Mouse (Mus musculus): ENCODE measurements at regions not wholly inside any gene's neighbourhood (a gene's known extent, or its start where the extent isn't known, plus 50 kb on each side); places are given as distances from the start of the nearest gene placed in this dataset.
"Not testable (repeated sequence)": the region's sequence is repeated elsewhere in the genome, so short reads cannot be mapped to it uniquely, and the experiment has no call there.

DNA sequence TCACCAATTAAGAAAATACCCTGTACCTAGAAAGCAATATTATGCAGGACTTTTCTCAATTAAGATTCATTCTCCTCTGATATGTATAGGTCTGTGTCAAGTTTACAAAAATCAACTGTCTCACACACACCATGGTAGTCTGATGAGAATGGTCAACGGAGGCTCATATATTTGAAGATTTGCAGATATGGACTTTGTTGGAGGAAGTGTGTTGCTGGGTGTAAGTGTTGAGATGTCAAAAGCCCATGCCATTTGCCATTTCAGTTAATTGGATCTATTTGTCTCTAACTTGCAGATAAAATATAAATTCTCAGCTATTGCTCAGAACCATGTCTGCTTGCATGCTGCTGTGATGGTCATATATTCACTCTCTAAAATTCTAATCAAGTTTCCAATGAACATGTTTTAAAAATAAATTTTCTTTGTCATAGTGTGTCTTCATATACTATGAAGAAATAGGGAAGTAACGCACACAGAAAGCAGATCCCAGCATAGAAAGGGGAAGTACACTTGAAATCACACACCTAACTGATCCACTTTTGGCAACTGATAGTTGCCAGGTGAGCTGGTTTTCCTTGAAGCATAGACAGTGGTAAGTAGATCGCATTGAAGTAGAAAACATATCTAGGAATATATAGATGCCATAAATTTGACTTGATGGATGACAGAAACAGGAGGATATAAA, 326.4 kb downstream of the Gm11232 start:
- DNase-seq = no peak
- intact Hi-C loops (cut with DNase I) = no loop called here

DNA sequence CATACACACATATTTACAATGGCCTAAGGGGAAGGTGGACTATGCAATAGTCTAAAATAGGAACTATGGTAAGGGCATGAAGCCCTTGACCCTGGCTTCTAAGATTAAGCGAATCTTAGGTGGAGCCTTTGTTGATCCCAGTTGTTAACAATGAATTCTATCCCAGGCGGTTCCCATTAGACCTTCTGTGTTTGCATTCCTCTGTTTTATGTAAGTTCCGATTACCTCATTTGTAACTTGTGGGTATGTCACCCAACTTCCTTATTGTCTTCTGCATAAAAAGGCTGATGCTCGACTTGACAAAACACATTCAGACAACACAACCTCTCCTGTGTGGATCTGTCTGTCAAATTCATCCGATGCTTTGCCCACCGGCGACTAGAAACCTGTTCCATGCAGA, 335.6 kb downstream of the Gm11232 start:
- intact Hi-C loops (cut with DNase I); DNase-seq: not testable (repeated sequence)

DNA sequence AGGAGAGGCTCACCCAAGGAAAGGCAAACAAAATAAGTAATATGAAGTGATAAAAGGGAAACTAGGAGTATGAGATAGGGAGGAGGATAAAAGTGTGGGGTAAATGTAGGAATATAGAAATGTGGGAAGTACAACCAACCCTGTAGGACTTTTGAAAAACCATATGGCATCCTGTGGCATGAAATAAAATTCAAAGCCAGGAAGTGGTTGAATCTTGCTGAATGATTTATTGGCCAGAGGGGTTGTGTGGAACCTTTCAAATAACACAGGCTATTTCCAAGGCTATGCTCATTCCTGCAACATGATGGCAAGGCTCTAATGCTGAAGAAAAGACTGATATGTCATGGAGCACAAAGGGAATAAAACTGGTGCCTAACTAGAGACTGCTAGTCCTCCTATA, 347.9 kb downstream of the Gm11232 start:
- DNase-seq = no peak
- intact Hi-C loops (cut with DNase I) = no loop called here

DNA sequence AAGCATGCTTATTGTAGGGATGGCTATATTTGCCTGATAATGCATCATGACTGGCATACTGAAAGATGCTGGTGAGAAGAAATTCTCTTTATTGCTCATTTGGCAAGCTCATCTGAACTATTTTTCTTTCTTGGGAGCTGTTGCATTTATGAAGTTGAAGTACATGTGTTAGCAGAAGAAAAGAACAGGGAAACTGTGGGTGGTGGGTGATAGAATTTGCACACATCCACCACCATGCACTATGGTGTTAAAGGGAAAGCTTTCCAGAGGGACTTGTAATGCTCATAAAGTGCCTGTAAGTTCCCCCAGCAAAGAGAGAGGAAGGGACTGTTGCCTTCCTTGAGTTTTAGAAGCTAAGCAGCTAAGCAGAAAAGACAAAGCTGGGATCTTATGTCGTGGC, 367.3 kb downstream of the Gm11232 start:
- no peak for DNase-seq
- intact Hi-C loops (cut with DNase I) = no loop called here

DNA sequence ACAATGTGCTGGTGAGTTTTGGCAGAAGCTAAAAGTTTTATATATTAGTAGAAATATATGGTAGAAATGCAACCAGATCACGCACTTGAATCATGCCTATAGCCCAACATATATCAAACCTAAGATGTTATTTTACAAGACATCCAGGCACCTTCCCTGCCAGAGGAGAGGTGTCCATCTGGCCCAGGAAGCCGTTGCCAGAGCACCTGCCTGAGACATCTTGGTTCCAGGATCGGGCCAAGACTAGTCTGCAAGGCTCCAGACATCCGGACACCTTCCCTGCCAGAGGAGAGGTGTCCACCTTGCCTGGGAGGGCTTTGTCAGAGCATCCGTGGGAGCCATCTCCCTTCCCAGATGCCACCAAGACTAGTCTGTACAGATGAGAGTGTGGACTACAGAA, 388.5 kb downstream of the Gm11232 start:
- peak; percentile 11 for DNase-seq
- intact Hi-C loops (cut with DNase I) = no loop called here

DNA sequence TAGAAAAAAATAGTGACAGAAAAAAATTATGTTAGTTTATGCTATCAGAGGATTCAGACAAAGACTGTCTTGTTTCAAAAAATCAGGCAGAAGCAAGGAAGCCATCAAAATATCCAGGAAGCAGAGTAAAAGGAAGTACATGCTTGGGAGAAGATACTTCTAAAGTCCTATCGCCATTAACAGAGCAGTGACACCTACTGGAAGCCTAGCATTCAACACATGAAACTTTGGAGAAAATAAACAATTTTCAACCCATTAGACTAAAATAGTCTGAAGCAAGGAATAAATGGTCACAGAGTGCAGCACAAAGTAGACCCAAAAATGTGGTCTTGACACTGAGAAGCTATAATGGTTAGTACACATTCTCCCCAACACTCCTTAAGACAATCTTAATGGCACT, 394.0 kb downstream of the Gm11232 start:
- no peak for DNase-seq
- intact Hi-C loops (cut with DNase I) = no loop called here

DNA sequence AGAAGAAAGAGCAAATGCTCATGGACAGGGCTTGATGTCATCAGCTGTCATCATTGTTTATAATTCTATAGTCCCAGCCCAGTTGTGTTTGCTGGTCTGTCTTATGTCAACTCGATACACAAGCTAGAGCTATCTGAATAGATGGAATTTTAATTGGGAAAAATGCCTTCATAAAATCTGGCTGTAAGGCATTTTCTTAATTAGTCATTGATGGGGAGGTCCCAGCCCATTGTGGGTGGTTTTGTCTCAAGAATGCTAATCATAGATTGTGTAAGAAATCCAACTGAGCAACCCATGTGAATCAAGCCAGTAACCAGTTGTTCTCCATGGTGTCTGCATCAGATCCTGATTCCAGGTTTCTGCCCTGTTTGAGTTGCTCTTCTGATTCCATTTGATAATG, 400.1 kb downstream of the Gm11232 start:
- DNase-seq = no peak
- intact Hi-C loops (cut with DNase I) = no loop called here

DNA sequence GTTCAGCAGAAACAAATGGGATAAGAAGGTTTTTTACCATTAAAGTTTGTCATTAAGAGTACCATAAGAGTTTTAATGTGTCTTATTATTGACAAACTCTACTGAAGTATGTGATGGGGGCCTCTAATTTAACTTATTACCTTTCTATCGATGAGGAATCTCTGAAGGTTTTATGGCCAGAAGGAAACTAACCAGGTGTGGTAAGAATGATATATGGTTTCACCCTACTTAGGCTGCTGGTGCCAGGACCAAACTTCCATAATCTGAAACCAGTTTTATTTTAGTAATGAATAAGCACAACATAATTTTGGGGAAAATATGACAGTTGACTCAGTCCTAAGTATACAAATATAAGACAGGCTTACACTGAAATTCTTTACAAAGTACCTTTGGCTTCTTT, 401.1 kb downstream of the Gm11232 start:
- no peak for DNase-seq
- intact Hi-C loops (cut with DNase I) = no loop called here

DNA sequence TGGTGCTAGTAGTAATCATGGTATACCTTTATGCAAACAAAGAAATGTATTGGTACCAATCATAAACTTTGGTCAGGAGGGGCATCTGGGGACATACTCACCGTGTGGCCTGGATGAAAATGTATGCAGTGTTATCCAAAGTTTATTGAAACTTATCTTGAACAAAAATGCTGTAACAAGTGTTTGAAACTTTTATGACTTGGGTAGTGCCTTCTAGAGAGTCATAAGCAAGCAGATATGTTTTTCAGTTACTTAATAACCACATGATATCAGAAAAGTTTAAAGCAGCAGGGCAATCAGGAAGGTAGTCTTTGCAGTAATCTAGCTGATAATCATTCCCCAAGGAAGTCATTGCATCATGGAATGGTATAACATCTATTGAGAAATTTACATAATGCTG, 401.5 kb downstream of the Gm11232 start:
- DNase-seq = no peak
- intact Hi-C loops (cut with DNase I) = no loop called here

DNA sequence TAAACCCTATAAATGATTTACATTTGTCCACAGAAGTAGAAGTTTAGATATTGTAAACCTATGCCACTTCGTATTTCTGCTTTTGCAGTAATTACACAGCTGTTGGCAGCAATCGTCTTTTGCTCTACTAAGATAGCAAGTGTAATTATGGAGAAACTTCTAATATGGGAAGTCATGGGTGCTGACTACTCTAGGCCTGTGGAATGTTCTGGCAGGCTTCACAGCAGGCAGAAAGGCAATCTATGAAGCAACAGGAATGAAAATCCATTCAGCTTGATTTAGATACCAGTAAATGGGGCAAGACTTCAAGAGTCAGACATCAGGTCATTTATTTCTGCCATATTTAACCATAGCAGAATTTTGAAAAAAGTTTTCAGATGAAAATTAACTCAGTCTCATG, 405.9 kb downstream of the Gm11232 start:
- intact Hi-C loops (cut with DNase I) = no loop called here
- DNase-seq = no peak

DNA sequence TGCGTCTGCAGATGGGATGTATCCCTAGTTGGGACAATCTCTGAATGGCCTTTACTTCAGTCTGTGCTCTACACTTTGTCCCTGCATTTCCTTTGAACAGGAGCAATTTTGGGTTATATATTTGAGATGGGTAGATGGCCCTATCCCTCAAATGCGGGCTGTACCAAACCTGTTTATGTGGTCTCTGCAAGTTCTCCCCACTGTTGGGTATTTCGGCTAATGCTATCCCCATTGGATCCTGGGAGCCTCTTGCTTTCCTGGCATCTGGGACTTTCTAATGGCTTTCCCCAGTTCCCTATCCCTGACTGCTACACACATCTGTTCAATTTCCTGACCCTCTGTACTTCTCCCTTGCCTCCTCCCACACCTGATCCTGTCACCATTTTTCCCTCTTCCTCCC, 414.7 kb downstream of the Gm11232 start:
- DNase-seq = no peak
- intact Hi-C loops (cut with DNase I) = no loop called here

DNA sequence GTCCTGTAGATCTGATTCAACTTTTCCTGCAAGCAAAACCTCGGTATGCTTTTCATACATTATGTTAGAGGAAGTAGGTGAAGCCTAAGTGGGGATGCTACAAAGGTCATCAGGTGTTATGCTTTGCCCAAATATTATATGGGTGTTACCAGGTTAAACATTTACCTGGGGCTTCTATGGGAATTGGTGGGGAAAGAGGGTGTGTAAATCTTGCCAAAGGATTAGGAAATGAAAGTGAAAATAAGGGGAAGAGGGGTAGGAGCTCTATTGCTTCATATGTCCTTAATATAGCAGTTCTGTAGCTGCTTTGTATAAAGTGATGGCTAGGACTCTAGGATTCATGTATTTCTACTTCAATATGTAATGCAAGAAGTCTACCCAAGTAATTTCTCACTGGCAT, 419.2 kb downstream of the Gm11232 start:
- no peak for DNase-seq
- intact Hi-C loops (cut with DNase I) = no loop called here

DNA sequence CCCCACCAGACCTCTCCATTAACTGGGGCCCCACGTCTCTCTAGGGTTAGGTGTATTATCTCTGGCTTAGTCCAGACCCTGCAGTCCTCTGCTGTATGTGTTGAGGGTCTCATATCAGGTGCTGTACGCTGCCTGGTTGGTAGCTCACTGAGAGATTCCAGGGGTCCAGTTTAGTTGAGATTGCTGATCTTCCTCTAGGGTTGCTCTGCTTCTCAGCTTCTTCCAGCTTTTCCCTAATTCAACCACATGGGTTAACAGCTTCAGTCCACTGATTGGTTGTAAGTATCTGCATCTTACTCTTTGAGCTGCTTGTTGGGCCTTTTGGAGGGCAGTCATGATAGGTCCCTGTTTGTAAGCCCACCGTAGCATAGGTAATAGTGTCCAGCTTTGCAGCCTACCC, 425.1 kb downstream of the Gm11232 start:
- DNase-seq = no peak

DNA sequence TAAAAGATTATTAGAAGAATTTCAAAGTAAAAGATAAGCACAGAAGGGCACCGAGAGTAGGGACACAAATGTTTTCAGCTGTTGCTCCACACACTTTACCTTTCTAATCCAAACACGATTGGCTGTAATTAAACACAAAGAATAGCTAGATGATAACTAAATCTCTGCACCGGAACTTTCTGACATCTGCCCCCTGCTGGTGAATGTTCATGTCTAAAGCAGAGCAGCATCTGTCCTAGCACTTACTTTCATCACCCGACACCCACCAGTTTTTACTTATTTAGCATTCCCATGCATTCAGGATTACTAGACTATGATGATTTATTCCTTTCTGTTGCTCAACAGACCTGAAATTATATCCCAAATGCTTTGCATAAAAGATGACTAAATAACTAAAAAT, 425.7 kb downstream of the Gm11232 start:
- peak; percentile 3 for DNase-seq
- intact Hi-C loops (cut with DNase I) = no loop called here

More for the DNA sequence above, 425.1 kb downstream of the Gm11232 start:
- intact Hi-C loops (cut with DNase I) = no loop called here

DNA sequence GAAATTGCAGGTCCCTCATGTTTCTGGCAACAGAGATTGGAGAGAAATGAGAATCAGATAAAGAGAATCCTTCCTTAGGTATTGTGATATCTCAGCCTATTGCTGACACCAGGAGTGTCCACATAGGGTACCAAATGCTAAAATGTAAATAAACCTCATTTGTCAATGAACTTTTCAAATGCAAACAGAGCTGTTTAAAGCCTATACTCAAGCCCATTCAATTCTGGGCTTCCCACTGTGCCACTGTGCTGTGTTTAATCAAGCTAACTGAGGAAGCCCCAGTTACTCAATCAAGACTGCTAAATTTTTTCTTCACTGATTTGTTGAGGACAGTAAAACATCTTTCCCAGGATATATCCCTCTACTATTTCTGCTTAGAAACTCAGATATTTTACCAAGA, 441.2 kb downstream of the Gm11232 start:
- DNase-seq = no peak
- intact Hi-C loops (cut with DNase I) = no loop called here

DNA sequence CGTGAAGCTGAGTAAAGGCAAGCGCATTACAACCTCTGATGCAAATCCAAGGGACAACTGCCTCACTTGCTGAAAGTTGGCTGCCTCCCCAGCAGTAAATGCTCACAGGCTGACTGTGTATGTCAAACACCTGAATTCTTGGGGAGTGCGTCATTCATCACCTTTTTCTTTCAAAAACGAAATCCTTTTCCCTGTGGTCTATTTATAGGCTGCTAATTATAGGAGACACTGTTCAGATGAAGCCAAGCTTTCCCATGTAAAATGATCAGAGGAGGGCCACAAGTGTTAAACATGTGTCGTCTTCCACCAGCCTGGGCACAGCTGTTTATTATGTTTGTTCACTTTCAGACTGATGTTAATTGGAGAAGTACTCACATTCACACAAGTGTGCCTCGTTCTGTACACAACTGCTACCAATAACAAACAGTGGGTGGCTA, 450.6 kb downstream of the Gm11232 start:
- intact Hi-C loops (cut with DNase I) = no loop called here
- no peak for DNase-seq

DNA sequence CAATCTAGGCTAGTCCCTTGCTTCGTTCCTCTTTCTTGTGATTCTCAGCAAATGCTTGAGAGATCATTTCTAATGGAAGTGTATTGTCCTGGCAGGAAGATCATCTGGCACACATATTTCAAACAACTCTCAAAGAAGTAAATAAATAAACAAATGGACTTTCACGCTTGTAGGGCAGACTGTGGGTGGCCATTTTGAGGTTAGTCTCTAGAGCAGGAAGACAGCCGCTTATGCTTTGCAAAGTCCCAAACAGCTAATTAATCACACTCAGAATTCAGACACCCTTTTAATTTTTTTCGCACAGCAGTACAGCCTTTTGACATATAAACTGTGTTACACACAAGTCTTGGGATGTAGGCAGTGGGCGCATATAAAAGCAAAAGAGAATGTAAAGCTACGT, 451.1 kb downstream of the Gm11232 start:
- DNase-seq = no peak
- intact Hi-C loops (cut with DNase I) = no loop called here

DNA sequence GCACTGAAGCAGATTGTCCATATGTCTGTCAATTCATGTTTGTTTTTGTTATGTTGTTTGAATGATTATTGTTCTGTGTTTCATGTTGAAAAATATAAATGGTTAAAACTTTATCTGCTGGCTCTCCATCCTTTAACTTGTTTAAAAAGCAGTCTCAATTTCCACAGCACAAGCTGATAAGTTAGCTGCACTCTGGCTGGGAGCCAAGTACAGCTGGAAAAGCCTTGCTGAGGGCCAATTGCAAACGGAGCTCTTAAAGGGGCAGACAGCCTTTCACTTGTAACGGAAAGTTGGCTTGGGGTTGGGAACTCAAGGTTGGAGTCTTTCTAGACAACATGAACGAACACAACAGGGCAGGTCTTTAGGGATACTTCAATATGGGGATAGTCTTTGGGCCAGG, 462.0 kb downstream of the Gm11232 start:
- intact Hi-C loops (cut with DNase I) = not testable (repeated sequence)

DNA sequence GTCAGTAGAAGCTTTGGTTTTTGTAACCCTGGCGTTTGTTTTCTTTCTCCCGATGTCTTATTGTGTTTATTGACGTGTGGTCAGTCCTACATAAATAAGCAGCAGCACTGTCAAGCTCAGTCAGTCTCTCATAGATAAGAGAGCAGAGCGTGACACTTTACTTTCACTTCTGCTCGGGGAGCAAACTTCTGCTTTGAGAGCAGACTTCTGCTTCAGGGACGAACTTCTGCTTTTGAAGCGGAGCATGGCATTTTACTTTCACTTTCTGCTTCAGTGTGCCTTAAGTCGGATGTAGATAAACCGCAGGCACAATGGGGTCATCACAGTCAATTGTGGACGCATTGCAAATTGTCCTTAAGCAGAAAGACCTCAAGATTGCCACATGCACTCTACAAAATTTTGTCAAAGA, 466.0 kb downstream of the Gm11232 start:
- intact Hi-C loops (cut with DNase I) = no loop called here
- DNase-seq = no peak

More for the DNA sequence above, 462.0 kb downstream of the Gm11232 start:
- peak; percentile 2 for DNase-seq

DNA sequence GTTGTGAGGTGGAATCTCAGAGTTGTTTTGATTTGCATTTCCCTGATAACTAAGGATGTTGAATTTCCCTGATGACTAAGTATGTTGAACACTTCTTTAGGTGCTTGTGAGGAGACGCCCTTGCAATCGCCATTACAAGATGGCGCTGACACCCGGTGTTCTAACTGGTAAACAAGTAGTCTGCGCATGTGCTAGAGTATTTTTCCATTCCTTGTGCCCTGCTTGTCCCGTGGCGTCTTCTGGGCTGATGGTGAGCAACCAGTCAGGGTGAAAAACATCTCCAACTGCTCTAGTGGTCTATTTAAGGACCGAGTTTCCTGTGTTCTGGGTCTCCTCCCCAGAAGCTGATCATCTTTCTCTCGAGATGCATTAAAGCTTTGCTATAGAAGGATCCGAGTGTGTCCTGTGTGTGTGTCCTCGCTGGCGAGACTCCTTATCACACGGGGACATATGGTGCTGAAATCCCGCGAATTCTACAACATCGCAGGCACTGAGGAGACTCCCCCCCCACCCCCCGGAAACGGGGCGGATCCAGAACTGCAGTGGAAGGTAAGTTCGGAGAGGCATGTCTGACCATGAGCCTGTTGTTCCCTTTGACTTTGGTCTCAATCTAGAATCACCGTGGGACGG, 466.5 kb downstream of the Gm11232 start:
- DNase-seq; intact Hi-C loops (cut with DNase I): not testable (repeated sequence)

DNA sequence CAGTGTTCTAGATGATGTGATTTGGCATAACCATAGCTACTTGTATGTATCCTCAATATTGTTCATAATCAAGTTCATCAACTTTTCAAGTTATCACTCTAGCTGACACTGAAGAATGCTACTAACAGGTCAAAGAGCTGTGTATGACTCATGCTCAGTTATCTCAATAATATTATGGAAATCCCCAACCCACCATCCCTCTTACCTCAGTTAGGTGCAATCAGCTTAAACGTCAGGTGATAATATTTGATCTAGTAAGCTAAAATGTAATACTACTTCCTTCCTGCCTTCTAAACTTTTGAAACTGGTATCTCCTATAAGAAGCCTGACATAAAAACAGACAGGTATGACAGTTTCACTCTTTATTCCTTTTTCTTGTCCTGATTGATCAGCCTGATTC, 474.6 kb downstream of the Gm11232 start:
- no peak for DNase-seq

DNA sequence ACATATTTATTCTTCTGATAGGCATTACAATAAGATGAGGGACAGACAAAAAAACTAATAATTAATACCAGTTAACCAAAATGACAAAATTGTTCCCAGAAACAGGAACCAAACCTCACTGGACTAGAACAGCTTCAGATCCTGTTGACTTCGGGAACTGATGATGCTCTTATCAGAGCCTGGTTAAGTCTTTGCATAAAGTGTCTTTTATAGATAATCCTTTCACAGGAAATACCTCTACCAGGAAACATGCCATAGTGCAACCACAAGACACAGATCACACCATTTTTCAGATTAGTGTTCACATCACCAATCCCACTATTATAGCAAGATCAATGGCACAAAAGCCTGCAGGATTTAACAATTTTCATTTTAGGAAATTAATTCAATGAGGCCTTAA, 478.1 kb downstream of the Gm11232 start:
- intact Hi-C loops (cut with DNase I) = no loop called here
- DNase-seq = no peak

More for the DNA sequence above, 474.6 kb downstream of the Gm11232 start:
- intact Hi-C loops (cut with DNase I) = no loop called here

DNA sequence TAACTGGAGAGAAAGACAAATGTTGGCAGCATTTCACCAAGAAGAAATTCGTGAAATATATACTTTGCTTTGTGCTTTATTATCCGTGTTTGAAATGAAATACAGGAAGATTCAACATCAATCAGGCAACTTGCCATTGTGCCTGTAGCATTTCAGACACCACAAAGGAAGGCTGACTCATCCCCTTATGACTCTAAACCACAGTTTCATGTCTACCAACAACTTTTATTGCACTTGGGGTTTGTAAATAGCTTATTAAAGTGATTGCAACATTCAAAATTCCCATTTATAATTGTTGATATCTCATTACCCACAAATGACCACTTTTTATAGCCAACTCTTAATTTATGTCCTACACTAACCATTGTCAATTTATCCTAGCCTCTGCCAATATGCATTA, 497.9 kb downstream of the Gm11232 start:
- intact Hi-C loops (cut with DNase I) = no loop called here

More for the DNA sequence above, 497.9 kb downstream of the Gm11232 start:
- DNase-seq = no peak

Data from left cerebral cortex, postnatal 4 days (tissue).